Mouse (Mus musculus) spleen, embryonic (tissue): ENCODE results near the gene Rbm5.

Source experiments
- CTCF ChIA-PET: fragments of 350-600 bp; sonication (Branson Sonifier 250); formaldehyde crosslinking; loops from one replicate; lab custom pipeline; 2022; lab: Charles Lee

Rbm5 gene

GRCm38 (mm10) chr9:107703337-107704122 lies 67.3 kb downstream of the Rbm5 start:
- CTCF ChIA-PET, result no interaction called here

GRCm38 (mm10) chr9:107702606-107703185 lies 68.1 kb downstream of the Rbm5 start:
- CTCF ChIA-PET, result interaction anchor here (0.7 kb wide), 1 partner anchor 41 kb away, joined by 15 read pairs; no protein-coding TSS in a partner anchor

DNA sequence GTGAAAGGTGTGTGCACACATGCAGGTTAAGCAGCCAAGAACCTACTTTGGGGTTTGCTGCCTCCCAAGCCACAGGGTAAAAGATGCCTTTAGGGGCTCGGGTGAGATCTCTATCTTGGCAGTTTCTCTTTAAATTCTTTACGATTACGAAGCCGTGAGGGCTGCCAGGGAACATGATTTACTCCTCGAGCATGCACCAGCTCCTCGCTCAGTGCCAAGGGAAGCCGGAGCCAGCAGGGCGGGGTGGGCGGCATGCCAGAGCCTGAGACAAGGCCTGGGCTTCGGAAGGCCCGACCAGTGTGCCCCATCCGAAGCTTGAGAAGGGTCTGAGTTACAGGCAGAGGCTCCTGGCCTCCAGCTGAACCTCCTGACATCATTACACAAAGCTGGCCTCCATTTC lies 69.2 kb downstream of the Rbm5 start:
- CTCF ChIA-PET, result no interaction called here

DNA sequence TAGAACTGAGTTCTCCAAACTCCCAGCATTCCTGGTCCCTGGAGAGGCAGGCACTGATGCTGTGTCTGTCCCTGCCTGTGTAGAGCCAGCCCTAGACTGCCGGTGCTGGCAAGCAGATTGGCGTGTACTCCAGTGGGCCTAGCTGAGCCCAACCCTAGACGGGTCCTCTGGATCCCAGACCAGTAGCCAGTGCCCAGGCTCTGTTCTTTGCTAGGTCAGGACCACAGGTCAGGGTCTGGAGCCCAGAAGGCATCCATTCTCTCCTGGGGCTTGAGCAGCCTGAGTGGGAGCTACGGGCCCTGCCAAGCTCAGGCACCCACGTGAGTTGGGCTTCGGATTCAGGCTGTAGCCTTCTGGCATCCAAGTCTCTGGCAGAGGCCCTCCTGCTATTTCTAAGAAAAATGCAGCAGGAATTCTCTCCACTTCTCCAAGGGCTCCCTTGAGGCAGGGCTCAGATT lies 70.7 kb downstream of the Rbm5 start:
- CTCF ChIA-PET, result no interaction called here

GRCm38 (mm10) chr9:107699376-107699980 lies 71.3 kb downstream of the Rbm5 start:
- CTCF ChIA-PET, result no interaction called here

DNA sequence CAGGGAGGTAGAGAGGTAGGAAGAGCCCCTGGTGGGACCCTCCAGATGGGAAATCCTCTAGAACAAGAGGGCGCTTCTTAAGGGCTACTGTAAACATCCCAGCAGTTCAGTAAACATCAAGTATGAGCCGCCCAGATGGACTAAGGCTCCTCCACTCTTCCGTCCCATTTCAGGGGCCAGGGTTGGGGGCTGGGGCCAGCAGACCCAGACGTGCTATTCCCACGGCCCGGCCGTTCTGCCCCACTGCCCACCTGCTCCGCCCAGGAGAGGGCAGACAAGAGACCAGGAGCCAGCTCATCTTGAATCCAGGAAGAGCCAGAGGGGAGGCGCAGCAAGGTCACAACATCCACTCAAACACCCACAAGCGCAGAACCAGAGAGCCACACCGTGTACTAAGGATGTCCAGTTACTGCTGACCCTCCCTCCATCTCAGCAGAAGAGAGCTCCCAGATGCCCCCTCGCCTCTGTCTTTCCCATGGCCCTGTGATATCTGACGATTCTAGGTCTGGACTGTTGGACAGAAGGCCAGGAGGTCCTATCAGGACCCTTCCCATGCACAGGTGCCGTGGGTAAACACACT lies 72.1 kb downstream of the Rbm5 start:
- CTCF ChIA-PET, result no interaction called here

- CTCF ChIA-PET, result no interaction called here
Measured at GRCm38 (mm10) chr9:107697811-107698521, 72.8 kb downstream of the Rbm5 start.

- CTCF ChIA-PET, result interaction anchor here (0.5 kb wide), 1 partner anchor 21 kb away, joined by 3 read pairs; no protein-coding TSS in a partner anchor
Measured at GRCm38 (mm10) chr9:107696845-107697610, 73.8 kb downstream of the Rbm5 start.

- CTCF ChIA-PET, result interaction anchor here (0.5 kb wide), 1 partner anchor 22 kb away, joined by 3 read pairs; no protein-coding TSS in a partner anchor
Measured at GRCm38 (mm10) chr9:107696106-107696479, 74.7 kb downstream of the Rbm5 start.

GRCm38 (mm10) chr9:107695441-107696105 lies 75.2 kb downstream of the Rbm5 start:
- CTCF ChIA-PET, result no interaction called here

GRCm38 (mm10) chr9:107694627-107695026 lies 76.2 kb downstream of the Rbm5 start:
- CTCF ChIA-PET, result no interaction called here

GRCm38 (mm10) chr9:107693433-107693987 lies 77.3 kb downstream of the Rbm5 start:
- CTCF ChIA-PET, result no interaction called here

DNA sequence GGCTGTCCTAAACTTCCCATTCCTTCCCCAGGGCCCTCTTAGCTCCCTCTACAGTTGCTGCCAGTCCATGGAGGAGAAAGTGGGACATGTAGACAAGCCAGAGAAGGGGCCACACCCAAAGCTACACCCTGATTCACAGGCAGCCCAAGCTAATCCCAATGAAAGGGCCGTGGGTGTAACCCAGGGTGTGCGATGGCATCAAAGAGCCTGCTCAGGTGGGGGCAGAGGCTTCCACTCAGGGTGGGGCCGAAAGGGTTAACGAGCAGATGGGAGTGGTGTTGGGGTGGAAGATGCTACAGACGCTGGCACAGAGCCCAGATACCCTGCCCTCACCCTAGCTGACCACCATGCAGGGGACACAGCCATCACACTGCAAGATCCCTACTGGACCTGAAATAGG lies 78.0 kb downstream of the Rbm5 start:
- CTCF ChIA-PET, result no interaction called here

- CTCF ChIA-PET, result no interaction called here
Measured at GRCm38 (mm10) chr9:107690391-107690790, 80.4 kb downstream of the Rbm5 start.
